Mouse (Mus musculus) small intestine, adult 2 months (tissue): ENCODE measurements at regions not wholly inside any gene's neighbourhood (a gene's known extent, or its start where the extent isn't known, plus 50 kb on each side); places are given as distances from the start of the nearest gene placed in this dataset.

ENCODE experiments used
- CTCF ChIP-seq: fragments of 200-500 bp; IDR thresholded peaks from 2 replicates; pipeline ENCODE4 v1.5.1; 2012; ENCODE audit warnings: low read depth, mild to moderate bottlenecking, control low read depth, inconsistent platforms, low read length, moderate library complexity, mixed read lengths; ENCODE audit not compliant: insufficient replicate concordance, insufficient read length; ENCODE audit errors: extremely low read depth
- POLR2A ChIP-seq: fragments of 200-500 bp; IDR thresholded peaks from 2 replicates; pipeline ENCODE4 v1.6.1; 2012; ENCODE audit warnings: low read depth, mild to moderate bottlenecking, control low read depth, inconsistent platforms, low read length, moderate library complexity

DNA sequence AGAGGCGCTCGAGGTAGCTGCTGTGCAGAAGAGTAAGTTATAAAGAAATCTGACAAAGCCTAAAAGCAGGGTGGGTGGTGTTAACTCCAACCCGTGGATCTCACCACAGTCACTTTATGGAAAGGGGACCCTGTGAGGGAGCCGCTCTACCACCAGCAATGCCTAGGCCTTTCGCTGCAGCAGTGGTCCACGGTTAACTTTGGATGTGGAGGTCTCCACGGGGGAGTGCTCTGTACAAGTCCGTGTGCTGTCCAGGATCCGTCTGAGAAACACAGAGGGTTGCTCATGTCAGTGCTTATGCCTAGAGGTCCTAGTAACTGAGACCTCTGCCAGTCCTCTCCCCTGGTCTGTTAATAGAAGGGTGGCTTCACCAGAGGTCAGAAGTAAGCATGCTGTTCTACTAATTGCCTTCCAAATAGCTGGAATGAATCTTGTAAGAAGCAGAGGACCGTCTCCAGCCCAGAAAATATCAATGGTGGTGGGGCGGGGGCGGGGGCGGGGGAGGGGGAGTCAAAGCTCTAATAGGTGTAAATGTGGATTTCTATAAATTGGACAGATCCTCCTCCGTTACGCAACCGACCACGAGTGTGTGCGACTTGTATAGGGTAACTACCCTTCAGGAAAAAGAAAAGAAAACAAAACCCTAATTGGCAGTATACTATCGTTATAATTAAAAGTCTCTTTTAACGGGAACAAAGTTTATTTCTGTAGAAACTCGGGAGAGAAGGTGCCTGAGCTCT, 153.5 kb downstream of the Gm45692 start:
- no peak for TF ChIP-seq CTCF
- TF ChIP-seq POLR2A: no peak
